Mouse (Mus musculus): ENCODE measurements around the gene Olfr646.

DNA sequence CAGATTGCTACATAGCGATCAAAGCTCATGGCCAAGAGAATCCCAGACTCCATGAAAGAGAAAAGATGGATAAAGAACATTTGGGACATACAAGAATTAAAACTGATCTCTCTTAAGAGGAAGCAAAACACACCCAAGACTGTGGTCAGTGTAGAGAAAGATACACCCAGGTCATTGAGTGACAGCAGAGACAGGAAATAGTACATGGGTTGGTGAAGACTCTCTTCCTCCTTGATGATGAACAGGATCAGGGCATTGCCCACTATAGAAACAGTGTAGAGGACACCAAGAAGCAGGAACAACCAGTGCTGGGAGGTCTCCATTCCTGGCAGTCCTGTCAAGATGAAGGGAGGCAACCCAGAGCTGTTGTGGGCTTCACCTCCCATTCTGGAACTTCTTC, 45.5 kb upstream of the Olfr646 start:
- TF ChIP-seq CTCF (IDR thresholded peaks at IDR 0.05) (no peak), EP300 (IDR thresholded peaks at IDR 0.05; ENCODE audit: insufficient read depth, low read depth, low read length) (no peak), POLR2A (IDR thresholded peaks at IDR 0.05; ENCODE audit: insufficient read depth, low read depth, low read length) (no peak)
